Mouse (Mus musculus) liver, embryonic 13.5 days (tissue): ENCODE measurements around the gene Lekr1. TPM values are rescaled to one million over a fixed set of nuclear protein-coding genes. Genes with fewer than 3 reads are reported as not detected.

Source experiments
- ATAC-seq: fragments of 200-750 bp; cut with Nextera tagmentation; 2 replicates; pipeline ENCODE4 v1.8.0; 2017; ENCODE audit warnings: low read depth, mild to moderate bottlenecking, moderate number of reproducible peaks, moderate library complexity
- DNase-seq: peaks from one replicate; pipeline ENCODE4 v3.0.0; 2022
- H3K27ac ChIP-seq: fragments of 300-500 bp; sonication (generic); 2 replicates; pipeline ENCODE4 v1.5.1; 2015; ENCODE audit warnings: moderate library complexity, mild to moderate bottlenecking, inconsistent platforms
- H3K27me3 ChIP-seq: fragments of 300-500 bp; sonication (generic); 2 replicates; pipeline ENCODE4 v1.6.1; 2015; ENCODE audit warnings: mild to moderate bottlenecking, inconsistent platforms
- H3K36me3 ChIP-seq: fragments of 300-500 bp; sonication (generic); 2 replicates; pipeline ENCODE4 v1.6.1; 2015; ENCODE audit warnings: mild to moderate bottlenecking, inconsistent platforms
- H3K4me1 ChIP-seq: fragments of 300-500 bp; sonication (generic); replicated peaks from 2 replicates; pipeline ENCODE4 v1.6.1; 2015; ENCODE audit warnings: inconsistent platforms
- H3K4me2 ChIP-seq: fragments of 300-500 bp; sonication (generic); 2 replicates; pipeline ENCODE4 v1.6.1; 2015; ENCODE audit warnings: inconsistent platforms, mild to moderate bottlenecking, moderate library complexity
- H3K4me3 ChIP-seq: fragments of 300-500 bp; sonication (generic); replicated peaks from 2 replicates; pipeline ENCODE4 v1.5.1; 2015; ENCODE audit warnings: mild to moderate bottlenecking, inconsistent platforms
- H3K9ac ChIP-seq: fragments of 300-500 bp; sonication (generic); 2 replicates; pipeline ENCODE4 v1.6.1; 2015; ENCODE audit warnings: mild to moderate bottlenecking, inconsistent platforms
- H3K9me3 ChIP-seq: fragments of 300-500 bp; sonication (generic); replicated peaks from 2 replicates; pipeline ENCODE4 v1.6.1; 2016; ENCODE audit warnings: inconsistent platforms
- WGBS: fragments of 180-500 bp; shearing (Covaris S2); methylation state at CpG from one replicate; pipeline ENCODE4 v1.1.7; 2015; ENCODE audit not compliant: insufficient replicate concordance; 5-methylcytosine and 5-hydroxymethylcytosine counted together
- polyA plus RNA-seq: library from polyadenylated mRNA; unstranded; fragments of >200 nt; fragmentation: Nextera tagmentation; extraction: Ambion mirVana; gene quantifications from 2 replicates; pipeline ENCODE4 v1.2.1, GENCODE M21; 2015

Gene Lekr1
- 1.3 and 1.5 TPM in 2 replicates for polyA plus RNA-seq

GRCm38 (mm10) chr3:65665977-65666766 lies at the start of gene Lekr1:
TSS of gene Lekr1 (plus strand) at chr3:65666228.
- H3K4me1 ChIP-seq = peaks cover 14% of the 10 kb centered on the region; the same call in 1 of the 2 replicates
- no peaks in the 10 kb centered on the region for H3K9me3 ChIP-seq
- H3K27ac ChIP-seq = no peak within 1 kb of the TSS
- 2% methylated on average over 73 of the region's 73 CpGs for WGBS
- no peaks in the 10 kb centered on the region for H3K36me3 ChIP-seq
- DNase-seq = peak; percentile 79
- H3K27me3 ChIP-seq = no peaks in the 10 kb centered on the region
- H3K4me3 ChIP-seq = peak within 1 kb of the TSS; percentile 72
- peak; percentile 94 for ATAC-seq
- H3K4me2 ChIP-seq = peak within 1 kb of the TSS; percentile 86
- H3K9ac ChIP-seq = peak within 1 kb of the TSS; percentile 70

GRCm38 (mm10) chr3:65617507-65617906 lies 48.5 kb upstream of the Lekr1 start:
- 52% methylated on average over 5 of the region's 5 CpGs for WGBS
- H3K4me3 ChIP-seq = no peak overlapping the region
- H3K36me3 ChIP-seq = no peaks in the 10 kb centered on the region
- no peak overlapping the region for H3K9ac ChIP-seq
- H3K4me2 ChIP-seq = no peak overlapping the region
- DNase-seq = no peak
- no peaks in the 10 kb centered on the region for H3K4me1 ChIP-seq
- H3K27me3 ChIP-seq = no peaks in the 10 kb centered on the region
- H3K9me3 ChIP-seq = no peaks in the 10 kb centered on the region
- peak; percentile 59 for ATAC-seq
- H3K27ac ChIP-seq = no peak overlapping the region

- no peak overlapping the region for H3K4me2 ChIP-seq
- no peak overlapping the region for H3K27ac ChIP-seq
- no peak for ATAC-seq
- DNase-seq = no peak
- H3K4me1 ChIP-seq = no peaks in the 10 kb centered on the region
- no peak overlapping the region for H3K9ac ChIP-seq
- H3K9me3 ChIP-seq = no peaks in the 10 kb centered on the region
- WGBS = 65% methylated on average over 4 of the region's 4 CpGs
- no peaks in the 10 kb centered on the region for H3K36me3 ChIP-seq
- H3K4me3 ChIP-seq = no peak overlapping the region
- H3K27me3 ChIP-seq = no peaks in the 10 kb centered on the region
Observed at GRCm38 (mm10) chr3:65619340-65619739, 46.7 kb upstream of the Lekr1 start.

- H3K4me1 ChIP-seq = no peaks in the 10 kb centered on the region
- ATAC-seq = no peak
- no peak overlapping the region for H3K4me3 ChIP-seq
- no peak for DNase-seq
- H3K9me3 ChIP-seq = no peaks in the 10 kb centered on the region
- 86% methylated on average over 6 of the region's 6 CpGs for WGBS
- no peak overlapping the region for H3K9ac ChIP-seq
- no peak overlapping the region for H3K4me2 ChIP-seq
- no peaks in the 10 kb centered on the region for H3K27me3 ChIP-seq
- no peak overlapping the region for H3K27ac ChIP-seq
- no peaks in the 10 kb centered on the region for H3K36me3 ChIP-seq
Observed at GRCm38 (mm10) chr3:65623057-65623456, 43.0 kb upstream of the Lekr1 start.

DNA sequence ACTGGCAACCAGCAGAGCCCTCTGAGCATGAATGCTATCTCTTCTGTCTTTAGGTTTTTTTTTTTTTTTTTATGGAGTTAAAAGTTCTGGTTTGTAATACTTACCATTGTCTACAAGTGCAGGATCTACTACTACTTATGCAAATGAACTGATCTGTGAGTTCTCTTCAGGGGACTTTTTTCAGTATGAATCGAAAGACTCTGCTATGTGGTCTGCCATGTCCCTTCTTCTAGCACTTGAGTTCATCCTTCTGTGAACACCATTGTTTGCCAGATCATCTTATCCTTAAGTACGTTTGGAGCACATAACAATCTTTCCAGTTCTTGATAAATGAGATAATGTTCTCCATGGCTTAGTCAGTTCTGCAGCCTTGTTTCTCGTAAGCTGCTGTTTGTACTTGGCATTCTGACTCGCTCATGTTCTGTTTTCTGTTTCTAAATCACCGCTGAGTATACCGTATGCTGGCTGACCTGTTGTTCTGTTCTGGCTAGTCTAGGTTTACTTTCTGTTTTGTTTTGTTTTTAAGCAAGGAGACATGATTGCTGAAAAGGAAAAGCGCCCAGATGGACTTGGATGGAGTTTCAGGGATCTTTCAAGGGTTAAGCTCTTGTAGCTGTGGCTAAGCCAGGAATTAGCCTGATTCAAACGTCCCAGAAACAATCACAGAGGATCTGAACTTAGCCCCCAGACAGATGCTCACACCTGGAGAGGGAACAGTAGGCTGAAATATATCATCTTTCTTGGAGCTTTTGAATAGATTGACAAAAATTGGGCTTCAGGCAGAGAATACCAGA lies 40.3 kb upstream of the Lekr1 start:
- no peaks in the 10 kb centered on the region for H3K36me3 ChIP-seq
- H3K4me1 ChIP-seq = no peaks in the 10 kb centered on the region
- DNase-seq (no peak), ATAC-seq (no peak)
- 60% methylated on average over 8 of the region's 8 CpGs for WGBS
- no peak overlapping the region for H3K4me2 ChIP-seq
- no peaks in the 10 kb centered on the region for H3K9me3 ChIP-seq
- no peak overlapping the region for H3K9ac ChIP-seq
- H3K27me3 ChIP-seq = no peaks in the 10 kb centered on the region
- no peak overlapping the region for H3K4me3 ChIP-seq
- H3K27ac ChIP-seq = no peak overlapping the region

DNA sequence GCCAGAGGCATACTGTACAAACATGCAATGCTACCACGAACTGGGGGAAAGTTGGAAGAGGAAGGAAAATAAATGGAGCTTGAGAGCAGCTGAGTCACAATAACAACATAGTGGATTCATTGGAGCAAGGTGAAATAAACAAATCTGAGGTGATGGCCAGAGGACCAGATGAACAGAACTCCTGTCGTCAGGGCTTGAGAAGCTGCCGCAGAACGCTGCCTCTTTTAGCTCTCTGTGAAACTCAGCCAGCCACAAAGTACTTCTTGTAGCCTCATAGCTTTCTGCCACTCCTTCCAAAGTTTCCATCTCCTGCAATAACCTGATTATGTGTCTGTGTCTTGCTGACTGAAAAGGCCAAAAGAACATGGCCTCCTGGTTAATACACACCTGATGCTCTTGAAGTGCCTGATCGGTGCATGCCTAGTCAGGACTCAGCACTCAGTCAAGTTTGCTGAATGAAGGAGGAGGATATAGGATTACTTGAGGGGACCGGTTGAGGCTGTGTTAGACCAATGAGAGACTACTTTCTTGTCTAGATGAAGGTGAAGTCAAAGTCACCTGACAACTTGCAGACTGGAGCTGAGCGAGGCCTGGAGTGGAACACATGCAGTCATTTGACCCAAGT lies 39.6 kb upstream of the Lekr1 start:
- Histone ChIP-seq H3K9ac (no peak overlapping the region), H3K4me2 (no peak overlapping the region), H3K36me3 (no peaks in the 10 kb centered on the region), H3K27ac (no peak overlapping the region), H3K27me3 (no peaks in the 10 kb centered on the region), H3K9me3 (no peaks in the 10 kb centered on the region), H3K4me1 (no peaks in the 10 kb centered on the region), H3K4me3 (no peak overlapping the region)
- no peak for DNase-seq
- ATAC-seq = no peak
- WGBS = 70% methylated on average over 7 of the region's 7 CpGs

- WGBS = 56% methylated on average over 6 of the region's 6 CpGs
- ATAC-seq (no peak), DNase-seq (no peak)
- H3K4me2 ChIP-seq = no peak overlapping the region
- H3K4me1 ChIP-seq = no peaks in the 10 kb centered on the region
- H3K27ac ChIP-seq = no peak overlapping the region
- no peaks in the 10 kb centered on the region for H3K36me3 ChIP-seq
- H3K4me3 ChIP-seq = no peak overlapping the region
- no peaks in the 10 kb centered on the region for H3K27me3 ChIP-seq
- no peak overlapping the region for H3K9ac ChIP-seq
- no peaks in the 10 kb centered on the region for H3K9me3 ChIP-seq
Observed at GRCm38 (mm10) chr3:65627021-65627706, 38.9 kb upstream of the Lekr1 start.

GRCm38 (mm10) chr3:65627707-65628028 lies 38.4 kb upstream of the Lekr1 start:
- Histone ChIP-seq H3K4me3 (no peak overlapping the region), H3K27ac (no peak overlapping the region), H3K36me3 (no peaks in the 10 kb centered on the region), H3K4me2 (no peak overlapping the region), H3K27me3 (no peaks in the 10 kb centered on the region), H3K4me1 (no peaks in the 10 kb centered on the region), H3K9me3 (no peaks in the 10 kb centered on the region), H3K9ac (no peak overlapping the region)
- 73% methylated on average over 2 of the region's 2 CpGs for WGBS
- no peak for DNase-seq
- no peak for ATAC-seq

GRCm38 (mm10) chr3:65629565-65630112 lies 36.4 kb upstream of the Lekr1 start:
- ATAC-seq = no peak
- Histone ChIP-seq H3K4me3 (no peak overlapping the region), H3K4me1 (no peaks in the 10 kb centered on the region), H3K27ac (no peak overlapping the region), H3K9me3 (no peaks in the 10 kb centered on the region), H3K9ac (no peak overlapping the region), H3K4me2 (no peak overlapping the region), H3K27me3 (no peaks in the 10 kb centered on the region), H3K36me3 (no peaks in the 10 kb centered on the region)
- WGBS = 61% methylated on average over 9 of the region's 9 CpGs
- DNase-seq = no peak

DNA sequence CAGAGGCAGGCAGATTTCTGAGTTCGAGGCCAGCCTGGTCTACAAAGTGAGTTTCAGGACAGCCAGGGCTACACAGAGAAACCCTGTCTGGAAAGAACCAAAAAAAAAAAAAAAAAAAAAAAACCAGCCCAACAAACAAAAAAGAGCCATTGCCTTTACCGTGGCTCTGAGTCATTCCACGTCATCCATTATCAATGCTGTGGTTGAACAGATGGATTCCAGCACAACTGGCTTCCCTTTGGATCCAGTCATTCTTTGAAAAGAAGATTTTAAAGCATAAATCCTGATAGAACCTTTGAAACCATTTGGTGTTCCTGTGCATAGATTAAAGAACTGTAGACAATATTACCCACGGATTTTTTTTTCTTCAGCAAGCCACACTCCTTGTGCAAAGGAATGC lies 32.4 kb upstream of the Lekr1 start:
- no peak overlapping the region for H3K27ac ChIP-seq
- H3K36me3 ChIP-seq = no peaks in the 10 kb centered on the region
- 35% methylated on average over 4 of the region's 4 CpGs for WGBS
- no peaks in the 10 kb centered on the region for H3K9me3 ChIP-seq
- no peaks in the 10 kb centered on the region for H3K27me3 ChIP-seq
- H3K9ac ChIP-seq = no peak overlapping the region
- no peak overlapping the region for H3K4me2 ChIP-seq
- DNase-seq = no peak
- H3K4me3 ChIP-seq = no peak overlapping the region
- no peaks in the 10 kb centered on the region for H3K4me1 ChIP-seq
- no peak for ATAC-seq

GRCm38 (mm10) chr3:65635983-65636382 lies 30.0 kb upstream of the Lekr1 start:
- WGBS = 68% methylated on average over 9 of the region's 9 CpGs
- Histone ChIP-seq H3K27me3 (no peaks in the 10 kb centered on the region), H3K4me3 (no peak overlapping the region), H3K9me3 (no peaks in the 10 kb centered on the region), H3K27ac (no peak overlapping the region), H3K4me1 (no peaks in the 10 kb centered on the region), H3K9ac (no peak overlapping the region), H3K36me3 (no peaks in the 10 kb centered on the region), H3K4me2 (no peak overlapping the region)
- ATAC-seq = no peak
- DNase-seq = no peak
